Mouse (Mus musculus) left cerebral cortex, postnatal 4 days (tissue): ENCODE results near the gene Ddx50. TPM values are rescaled to one million over a fixed set of nuclear protein-coding genes. Genes with fewer than 3 reads are reported as not detected.

ENCODE experiments used
- DNase-seq: peaks from one replicate; pipeline ENCODE4 v3.0.0-alpha.2; 2022
- intact Hi-C: fragments of 180-260 bp; cut with DNase I; formaldehyde crosslinking; loops from one replicate; pipeline ENCODE4 v1.15.1; 2025
- total RNA-seq, 2 experiments: library from RNA; stranded (reverse); gene quantifications; 2 replicates each; pipeline ENCODE4 v1.2.3; 2021

Ddx50 gene
- total RNA-seq = 10 to 100 TPM; 84.2 to 91.9 TPM

GRCm38 (mm10) chr10:62650881-62651810, at the start of gene Ddx50:
Ddx50 (minus strand) TSS chr10:62651218.
- intact Hi-C loops = loop anchor here (10.0 kb wide), 1 partner anchor 74 kb away; the partner anchor contains the start of gene Stox1

GRCm38 (mm10) chr10:62692771-62693170, 41.8 kb upstream of the Ddx50 start:
- no peak for DNase-seq
- intact Hi-C loops = no loop called here

More at GRCm38 (mm10) chr10:62650881-62651810, at the start of gene Ddx50:
- DNase-seq = peak; percentile 100

GRCm38 (mm10) chr10:62692244-62692643, 41.2 kb upstream of the Ddx50 start:
- no peak for DNase-seq
- intact Hi-C loops = no loop called here

GRCm38 (mm10) chr10:62687032-62687674, 36.1 kb upstream of the Ddx50 start:
- peak; percentile 12 for DNase-seq
- intact Hi-C loops = no loop called here

- intact Hi-C loops = no loop called here
- no peak for DNase-seq
Measured at GRCm38 (mm10) chr10:62683043-62683442, 32.0 kb upstream of the Ddx50 start.

- intact Hi-C loops = no loop called here
- DNase-seq = no peak
Measured at GRCm38 (mm10) chr10:62679833-62680232, 28.8 kb upstream of the Ddx50 start.

GRCm38 (mm10) chr10:62677329-62677728, 26.3 kb upstream of the Ddx50 start:
- peak; percentile 24 for DNase-seq
- intact Hi-C loops = no loop called here

GRCm38 (mm10) chr10:62676196-62676595, 25.2 kb upstream of the Ddx50 start:
- intact Hi-C loops = no loop called here
- no peak for DNase-seq

GRCm38 (mm10) chr10:62672359-62672758, 21.3 kb upstream of the Ddx50 start:
- DNase-seq = no peak
- intact Hi-C loops = no loop called here

- no peak for DNase-seq
- intact Hi-C loops = no loop called here
Measured at GRCm38 (mm10) chr10:62669245-62669644, 18.2 kb upstream of the Ddx50 start.

GRCm38 (mm10) chr10:62668463-62668862, 17.4 kb upstream of the Ddx50 start:
- no peak for DNase-seq
- intact Hi-C loops = no loop called here

GRCm38 (mm10) chr10:62668043-62668442, 17.0 kb upstream of the Ddx50 start:
- intact Hi-C loops = no loop called here
- DNase-seq = no peak

- intact Hi-C loops = no loop called here
- no peak for DNase-seq
Measured at GRCm38 (mm10) chr10:62664963-62665590, 14.1 kb upstream of the Ddx50 start.

- no peak for DNase-seq
- intact Hi-C loops = no loop called here
Measured at GRCm38 (mm10) chr10:62664171-62664570, 13.2 kb upstream of the Ddx50 start.

GRCm38 (mm10) chr10:62656711-62657110, 5.7 kb upstream of the Ddx50 start:
- intact Hi-C loops = loop anchor here (10.0 kb wide), 1 partner anchor 68 kb away; the partner anchor contains the start of gene Stox1

GRCm38 (mm10) chr10:62651961-62652360, 943 bp upstream of the Ddx50 start:
- DNase-seq = no peak
- intact Hi-C loops = loop anchor here (10.0 kb wide), 1 partner anchor 73 kb away; the partner anchor contains the start of gene Stox1

More at GRCm38 (mm10) chr10:62656711-62657110, 5.7 kb upstream of the Ddx50 start:
- DNase-seq = no peak

GRCm38 (mm10) chr10:62650358-62650782, 648 bp downstream of the Ddx50 start:
- intact Hi-C loops = loop anchor here (10.0 kb wide), 1 partner anchor 74 kb away; the partner anchor contains the start of gene Stox1
- DNase-seq = no peak

- intact Hi-C loops = no loop called here
- DNase-seq = no peak
Measured at GRCm38 (mm10) chr10:62604161-62604560, 46.9 kb downstream of the Ddx50 start.

GRCm38 (mm10) chr10:62603233-62604030, 47.6 kb downstream of the Ddx50 start:
- intact Hi-C loops = no loop called here
- DNase-seq = no peak
